In the genomic region with DNA sequence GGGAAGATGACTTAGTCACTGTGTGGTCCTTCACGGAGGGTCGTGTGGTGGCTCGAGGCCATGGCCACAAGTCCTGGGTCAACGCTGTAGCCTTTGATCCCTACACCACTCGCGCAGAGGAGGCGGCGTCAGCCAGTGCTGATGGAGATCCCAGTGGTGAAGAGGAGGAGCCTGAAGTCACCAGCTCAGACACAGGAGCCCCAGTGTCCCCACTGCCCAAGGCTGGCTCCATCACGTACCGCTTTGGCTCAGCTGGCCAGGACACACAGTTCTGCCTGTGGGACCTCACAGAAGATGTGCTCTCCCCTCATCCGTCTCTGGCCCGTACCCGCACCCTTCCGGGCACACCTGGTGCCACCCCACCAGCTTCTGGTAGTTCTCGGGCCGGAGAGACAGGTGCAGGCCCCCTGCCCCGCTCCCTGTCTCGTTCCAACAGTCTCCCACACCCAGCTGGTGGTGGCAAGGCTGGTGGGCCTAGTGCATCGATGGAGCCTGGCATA, we compare ENCODE assay signal across 38 mouse cellular contexts. TPM values are rescaled to one million over a fixed set of nuclear protein-coding genes. Genes with fewer than 3 reads are reported as not detected.
DNase-seq lines count a peak whose midpoint lies in the region; TF ChIP-seq lines count a peak whose summit lies in the region.
"Had no signal": no experiment of that assay in that cellular context is flagged by ENCODE, and none has a peak within 500 bp of the region (broad histone marks: within the 10 kb centered on the region; RNA-seq: fewer than 3 reads in every experiment).

No protein-coding gene starts in this region.

- peak; percentile 28 to 45 for DNase-seq in adrenal gland, adult (ENCODE audit: inconsistent age in 2 of 2, low spot score in 1 of 2)
- no peak for DNase-seq in adrenal gland, adult 18-20 months (ENCODE audit: low spot score in 2 of 2)
- no peak for DNase-seq in heart, embryonic 10.5 days (ENCODE audit: low spot score)
- no peak for DNase-seq in heart, postnatal 14 days
- no peak for DNase-seq in left cerebral cortex, adult 2 months (ENCODE audit: extremely low spot score in 1 of 2, low spot score in 2 of 2)
- DNase-seq in left cerebral cortex, postnatal 4 days: no peak
- no peak for DNase-seq in kidney, adult 9 months
- DNase-seq: adrenal gland, adult 2 months; cerebellum, adult 11 months; cerebellum, postnatal 14 days; gastrocnemius, postnatal 36 days; heart, adult 2 months; heart, postnatal 10 days; kidney, adult 8-10 months; kidney, postnatal 10 days; lung, postnatal 36 days; retina, postnatal 1 day; right cerebral cortex, postnatal 14 days; thymus, adult 18-20 months; thymus, postnatal 25 days had no signal

- peaks cover 60% of the 10 kb centered on the region for H3K36me3 ChIP-seq in heart, embryonic 10.5 days

- 88% methylated on average over 19 of the region's 19 CpGs for WGBS in heart, embryonic 10.5 days

- peak overlapping the region; percentile 25; the same call in 1 of the 2 replicates for H3K4me3 ChIP-seq in heart, embryonic 10.5 days
- no peak overlapping the region for H3K4me3 ChIP-seq in left cerebral cortex, adult 2 months
- no peak overlapping the region for H3K4me3 ChIP-seq in cortical plate, adult 2 months (ENCODE audit: insufficient read depth, low read length)
- H3K4me3 ChIP-seq: embryonic facial prominence, embryonic 12.5 days; gastrocnemius, adult 2 months; heart, adult 2 months; heart, embryonic 13.5 days; hindbrain, embryonic 12.5 days; limb, embryonic 12.5 days; megakaryocyte, embryonic 14.5 days; midbrain, embryonic 12.5 days; stomach, embryonic 15.5 days had no signal

- no peaks in the 10 kb centered on the region for H3K27me3 ChIP-seq in heart, embryonic 10.5 days (ENCODE audit: insufficient read depth, poor library complexity, severe bottlenecking)
- H3K27me3 ChIP-seq: embryonic facial prominence, embryonic 12.5 days; heart, embryonic 13.5 days; limb, embryonic 12.5 days; stomach, embryonic 15.5 days had no signal

- H3K9me3 ChIP-seq in heart, embryonic 10.5 days: no peaks in the 10 kb centered on the region
- H3K9me3 ChIP-seq: embryonic facial prominence, embryonic 12.5 days; heart, embryonic 13.5 days; hindbrain, embryonic 12.5 days; limb, embryonic 12.5 days; midbrain, embryonic 12.5 days; stomach, embryonic 15.5 days had no signal

- 0 out of 2 replicates have a peak, but pooled peaks have one; percentile 33 for TF ChIP-seq POLR2A in cortical plate, adult 2 months (IDR thresholded peaks at IDR 0.05; ENCODE audit: extremely low read depth, insufficient read depth, low read length)

- no peak overlapping the region for H3K27ac ChIP-seq in heart, embryonic 10.5 days
- peak overlapping the region; percentile 28; the same call in 1 of the 2 replicates for H3K27ac ChIP-seq in left cerebral cortex, adult 2 months
- peak overlapping the region; percentile 45 for H3K27ac ChIP-seq in cortical plate, adult 2 months (ENCODE audit: insufficient read depth, low read length)
- H3K27ac ChIP-seq: embryonic facial prominence, embryonic 12.5 days; heart, adult 2 months; heart, embryonic 13.5 days; hindbrain, embryonic 12.5 days; limb, embryonic 12.5 days; midbrain, embryonic 12.5 days; stomach, embryonic 15.5 days had no signal

- intact Hi-C loops in heart, postnatal 14 days (cut with DNase I): no loop called here
- intact Hi-C loops in left cerebral cortex, adult 2 months (cut with DNase I): no loop called here
- intact Hi-C loops in left cerebral cortex, postnatal 4 days (cut with DNase I): no loop called here

- TF ChIP-seq CTCF in left cerebral cortex, adult 2 months (IDR thresholded peaks at IDR 0.05): no peak
- TF ChIP-seq CTCF in cortical plate, adult 2 months (IDR thresholded peaks at IDR 0.05; ENCODE audit: extremely low read depth, insufficient read depth, low read length): no peak

- H3K4me1 ChIP-seq in heart, embryonic 10.5 days: peaks cover 74% of the 10 kb centered on the region
- H3K4me1 ChIP-seq in cortical plate, adult 2 months (ENCODE audit: control insufficient read depth, insufficient read depth, low read length): peaks cover 3% of the 10 kb centered on the region; the same call in 1 of the 2 replicates

RNA-seq across cellular contexts. Expression of gene Dmpk, which starts 3.1 kb away (rescaled TPM):
- 100 to 1,000 TPM; 127 to 137 TPM for total RNA-seq in adrenal gland, adult 18-20 months (2021)
- polyA plus RNA-seq in heart, embryonic 10.5 days (2016; fragmentation: Nextera tagmentation; extraction: Ambion mirVana): 16.9 and 17.7 TPM in 2 replicates
- total RNA-seq in heart, postnatal 14 days (2021): 100 to 1,000 TPM; 473 to 516 TPM
- total RNA-seq in left cerebral cortex, adult 2 months (2021): 10 to 100 TPM; 35.2 to 50.4 TPM
- 10 to 100 TPM; 45.3 to 46.5 TPM for total RNA-seq in left cerebral cortex, postnatal 4 days (2021)
- 40.9 and 47.6 TPM in 2 replicates for polyA plus RNA-seq in cortical plate, adult 2 months (2012; rRNA removed)

RNA-seq across cellular contexts. Expression of gene Dmwd, which starts 4.5 kb away (rescaled TPM):
- 10 to 100 TPM; 48.3 to 49.1 TPM for total RNA-seq in adrenal gland, adult 18-20 months (2021)
- polyA plus RNA-seq in heart, embryonic 10.5 days (2016; fragmentation: Nextera tagmentation; extraction: Ambion mirVana): 14.8 and 18.0 TPM in 2 replicates
- total RNA-seq in heart, postnatal 14 days (2021): 10 to 100 TPM; 42.1 to 45.1 TPM
- total RNA-seq in left cerebral cortex, adult 2 months (2021): 100 to 1,000 TPM; 141 to 143 TPM
- total RNA-seq in left cerebral cortex, postnatal 4 days (2021): 100 to 1,000 TPM; 147 to 151 TPM
- polyA plus RNA-seq in cortical plate, adult 2 months (2012; rRNA removed): 171 and 178 TPM in 2 replicates
- total RNA-seq: CH12.LX had no signal

RNA-seq across cellular contexts. Expression of gene Six5, which starts 13.9 kb away (rescaled TPM):
- 10 to 100 TPM; 13.0 to 14.7 TPM for total RNA-seq in adrenal gland, adult 18-20 months (2021)
- polyA plus RNA-seq in heart, embryonic 10.5 days (2016; fragmentation: Nextera tagmentation; extraction: Ambion mirVana): 5.7 and 6.1 TPM in 2 replicates
- 1 to 10 TPM; 9.0 to 9.1 TPM for total RNA-seq in heart, postnatal 14 days (2021)
- 1 to 10 TPM; 1.9 to 2.0 TPM for total RNA-seq in left cerebral cortex, adult 2 months (2021)
- 1 to 10 TPM; 2.2 to 3.3 TPM for total RNA-seq in left cerebral cortex, postnatal 4 days (2021)
- polyA plus RNA-seq in cortical plate, adult 2 months (2012; rRNA removed): 4.7 and 5.0 TPM in 2 replicates

RNA-seq across cellular contexts. Expression of gene Rsph6a, which starts 26.0 kb away (rescaled TPM):
- not detected for total RNA-seq in adrenal gland, adult 18-20 months (2021)
- not detected in 2 replicates for polyA plus RNA-seq in heart, embryonic 10.5 days (2016; fragmentation: Nextera tagmentation; extraction: Ambion mirVana)
- not detected for total RNA-seq in heart, postnatal 14 days (2021)
- total RNA-seq in left cerebral cortex, adult 2 months (2021): under 1 TPM; 0.27 to 0.30 TPM
- total RNA-seq in left cerebral cortex, postnatal 4 days (2021): under 1 TPM; 0.30 to 0.46 TPM
- polyA plus RNA-seq in cortical plate, adult 2 months (2012; rRNA removed): 0.10 and 0.17 TPM in 2 replicates
- total RNA-seq: adrenal gland, adult 2 months; gastrocnemius, adult 2 months; gastrocnemius, postnatal 36 days; heart, adult 2 months; heart, postnatal 10 days; liver, adult 2 months; midbrain, postnatal 0 days had no signal
- polyA plus RNA-seq: adrenal gland, adult 2 months; embryonic facial prominence, embryonic 12.5 days; heart, embryonic 13.5 days; hindbrain, embryonic 12.5 days; intestine, embryonic 16.5 days; limb, embryonic 12.5 days; liver, adult 2 months; liver, embryonic 16.5 days; lung, embryonic 16.5 days; midbrain, embryonic 12.5 days; neural tube, embryonic 14.5 days; stomach, embryonic 15.5 days had no signal

RNA-seq across cellular contexts. Expression of gene Gm4969, which starts 37.7 kb away (rescaled TPM):
- not detected for total RNA-seq in adrenal gland, adult 18-20 months (2021)
- polyA plus RNA-seq in heart, embryonic 10.5 days (2016; fragmentation: Nextera tagmentation; extraction: Ambion mirVana): 1.7 and 2.1 TPM in 2 replicates
- under 1 TPM in 1 of 2 experiments, not detected in 1; 0.12 TPM for total RNA-seq in heart, postnatal 14 days (2021)
- under 1 TPM; 0.21 to 0.27 TPM for total RNA-seq in left cerebral cortex, adult 2 months (2021)
- total RNA-seq in left cerebral cortex, postnatal 4 days (2021): 10 to 100 TPM in 1 of 2 experiments, 1 to 10 TPM in 1; 9.4 to 11.0 TPM
- 0.70 and 1.1 TPM in 2 replicates for polyA plus RNA-seq in cortical plate, adult 2 months (2012; rRNA removed)
- total RNA-seq: adrenal gland, adult 2 months; CH12.LX; gastrocnemius, adult 2 months; gastrocnemius, postnatal 36 days; heart, adult 2 months had no signal
- polyA plus RNA-seq: C2C12; heart, adult 2 months; large intestine, adult 2 months had no signal

Comparison
In these comparisons a context has a peak if more than half of its experiments do, and no peak if none do; other contexts are left out.
1. DNase-seq: peak in adrenal gland, adult (2 of 2); none in adrenal gland, adult 18-20 months (0 of 2), heart, embryonic 10.5 days (single experiment), heart, postnatal 14 days (0 of 2), left cerebral cortex, adult 2 months (0 of 2), left cerebral cortex, postnatal 4 days (single experiment) and kidney, adult 9 months (single experiment).